Mouse (Mus musculus) CH12.LX (cell line): Measurements from ENCODE around the gene Map4k1. TPM values are rescaled to one million over a fixed set of nuclear protein-coding genes. Genes with fewer than 3 reads are reported as not detected.

ENCODE experiments used
- DNase-seq: peaks from one replicate; pipeline ENCODE4 v3.0.0-alpha.2; 2013; ENCODE audit errors: extremely low read depth
- H3K27ac ChIP-seq: 2 replicates; pipeline ENCODE4 v1.5.1; 2012; ENCODE audit warnings: low read depth, mild to moderate bottlenecking, control low read depth, moderate library complexity; ENCODE audit not compliant: insufficient read depth
- H3K27me3 ChIP-seq: replicated peaks from 2 replicates; pipeline ENCODE3; 2012; ENCODE audit warnings: inconsistent platforms
- H3K36me3 ChIP-seq, 2 experiments: replicated peaks in 1 of 2; 2 replicates each; pipeline versions ENCODE3 to v1.6.1; 2012; ENCODE audit warnings: inconsistent platforms in 1 of 2, low read length in 1 of 2, mild to moderate bottlenecking in 1 of 2, mixed read lengths in 1 of 2, moderate library complexity in 1 of 2; ENCODE audit not compliant: control insufficient read depth in 1 of 2, insufficient read depth in 1 of 2
- H3K4me1 ChIP-seq, 2 experiments: 2 replicates each; pipeline ENCODE4 v1.6.1; 2012; ENCODE audit warnings: inconsistent platforms in 1 of 2, moderate library complexity in 1 of 2; ENCODE audit not compliant: insufficient read depth in 2 of 2, control insufficient read depth in 1 of 2
- H3K4me2 ChIP-seq: 2 replicates; pipeline ENCODE4 v1.6.1; 2012; ENCODE audit warnings: low read depth, mild to moderate bottlenecking, control low read depth; ENCODE audit not compliant: poor library complexity, insufficient read depth, severe bottlenecking
- H3K4me3 ChIP-seq, 3 experiments: fragments of 150-350 bp in 1 of 3; sonication (generic) in 1 of 3; replicated peaks in 1 of 3; 2 replicates each; pipeline versions ENCODE3 to v1.5.1; 2011 to 2012; ENCODE audit warnings: low read depth in 2 of 3, low read length in 2 of 3, mild to moderate bottlenecking in 2 of 3, moderate library complexity in 2 of 3, control low read depth in 1 of 3, improper control_type of control experiment in 1 of 3, inconsistent platforms in 1 of 3, mixed read lengths in 1 of 3; ENCODE audit not compliant: poor library complexity in 1 of 3
- H3K79me2 ChIP-seq: replicated peaks from 2 replicates; pipeline ENCODE4 v1.6.1; 2012; ENCODE audit warnings: mild to moderate bottlenecking, moderate library complexity; ENCODE audit not compliant: control insufficient read depth, poor library complexity, insufficient read depth, severe bottlenecking; ENCODE audit errors: extremely low read depth
- H3K9ac ChIP-seq: 2 replicates; pipeline ENCODE4 v1.6.1; 2012; ENCODE audit warnings: low read depth, mild to moderate bottlenecking, control low read depth, moderate library complexity; ENCODE audit not compliant: insufficient read depth
- H3K9me3 ChIP-seq: replicated peaks from 2 replicates; pipeline ENCODE3; 2012; ENCODE audit warnings: low read length, inconsistent platforms, mixed read lengths
- BHLHE40 ChIP-seq: IDR thresholded peaks from 2 replicates; pipeline ENCODE4 v1.6.1; 2011; ENCODE audit warnings: mild to moderate bottlenecking, low read depth, low read length, improper control_type of control experiment
- CHD2 ChIP-seq: IDR thresholded peaks from 2 replicates; pipeline ENCODE4 v1.6.1; 2011; ENCODE audit warnings: low read length, improper control_type of control experiment
- CTCF ChIP-seq, 2 experiments: IDR thresholded peaks in 1 of 2; conservative IDR thresholded peaks in 1 of 2; 2 replicates each; pipeline ENCODE4 v1.5.1; 2011 to 2012; ENCODE audit warnings: low read depth in 2 of 2, low read length in 2 of 2, improper control_type of control experiment in 1 of 2, inconsistent platforms in 1 of 2, mild to moderate bottlenecking in 1 of 2, moderate library complexity in 1 of 2
- E2F4 ChIP-seq: IDR thresholded peaks from 2 replicates; pipeline ENCODE4 v1.6.1; 2011; ENCODE audit warnings: low read depth, low read length, improper control_type of control experiment; ENCODE audit not compliant: insufficient replicate concordance
- GABPA ChIP-seq: IDR thresholded peaks from 2 replicates; pipeline ENCODE4 v1.6.1; 2012; ENCODE audit warnings: low read depth, low read length, improper control_type of control experiment, inconsistent platforms; ENCODE audit not compliant: insufficient replicate concordance
- IRF4 ChIP-seq: IDR thresholded peaks from 2 replicates; pipeline ENCODE4 v1.6.1; 2014; ENCODE audit warnings: low read depth, mild to moderate bottlenecking, inconsistent platforms, low read length, improper control_type of control experiment
- JUND ChIP-seq: conservative IDR thresholded peaks from 2 replicates; pipeline ENCODE4 v1.6.1; 2011; ENCODE audit warnings: low read depth, low read length, improper control_type of control experiment
- KAT2A ChIP-seq: IDR thresholded peaks from 2 replicates; pipeline ENCODE4 v1.6.1; 2012; ENCODE audit warnings: low read length, improper control_type of control experiment, inconsistent platforms; ENCODE audit not compliant: insufficient replicate concordance
- MAX ChIP-seq: IDR thresholded peaks from 2 replicates; pipeline ENCODE4 v1.6.1; 2011; ENCODE audit warnings: low read length, improper control_type of control experiment
- MYC ChIP-seq: IDR thresholded peaks from 2 replicates; pipeline ENCODE4 v1.6.1; 2011; ENCODE audit warnings: low read depth, mild to moderate bottlenecking, improper control_type of control experiment, low read length
- NRF1 ChIP-seq: IDR thresholded peaks from 2 replicates; pipeline ENCODE4 v1.6.1; 2014; ENCODE audit warnings: low read depth, mild to moderate bottlenecking, inconsistent platforms, low read length, improper control_type of control experiment, moderate library complexity
- RAD21 ChIP-seq: IDR thresholded peaks from 2 replicates; pipeline ENCODE4 v1.6.1; 2011; ENCODE audit warnings: low read depth, mild to moderate bottlenecking, low read length, improper control_type of control experiment, moderate library complexity
- RCOR1 ChIP-seq: conservative IDR thresholded peaks from 2 replicates; pipeline ENCODE4 v1.6.1; 2012; ENCODE audit warnings: low read depth, mild to moderate bottlenecking, inconsistent platforms, low read length, improper control_type of control experiment
- SMC3 ChIP-seq: IDR thresholded peaks from 2 replicates; pipeline ENCODE4 v1.6.1; 2011; ENCODE audit warnings: low read depth, low read length, improper control_type of control experiment
- USF1 ChIP-seq: IDR thresholded peaks from 2 replicates; pipeline ENCODE4 v1.6.1; 2014; ENCODE audit warnings: low read depth, mild to moderate bottlenecking, inconsistent platforms, low read length, improper control_type of control experiment
- USF2 ChIP-seq: conservative IDR thresholded peaks from 2 replicates; pipeline ENCODE4 v1.6.1; 2011; ENCODE audit warnings: low read depth, low read length, improper control_type of control experiment
- ZMIZ1 ChIP-seq: IDR thresholded peaks from 2 replicates; pipeline ENCODE4 v1.6.1; 2012; ENCODE audit warnings: low read depth, mild to moderate bottlenecking, inconsistent platforms, low read length, improper control_type of control experiment
- dilution Hi-C: fragments of 300-500 bp; cut with MboI; formaldehyde crosslinking; loops from 2 replicates; pipeline ENCODE4 v1.14.3; 2020; ENCODE audit warnings: low sequenced_read_pairs; ENCODE audit not compliant: extremely low pct_unique_long_range_greater_than_20kb, extremely low pct_ligation_motif_present
- in situ Hi-C: fragments of 300-500 bp; cut with MboI; formaldehyde crosslinking; loops from 3 replicates; pipeline ENCODE4 v1.14.3; 2019; ENCODE audit warnings: low sequenced_read_pairs, low pct_ligation_motif_present, low pct_unique_long_range_greater_than_20kb, mixed read lengths
- polyA plus RNA-seq: library from polyadenylated mRNA; unstranded; fragments of >175 nt; gene quantifications from 2 replicates; pipeline ENCODE4 v1.2.1, GENCODE M21; 2012; ENCODE audit warnings: low read depth; ENCODE audit not compliant: insufficient read length
- total RNA-seq, 2 experiments: library from RNA; depleted of rRNA; stranded (reverse); fragments of 300-350 nt in 1 of 2; fragments of >200 nt in 1 of 2; gene quantifications; 2 replicates each; pipeline ENCODE4 v1.2.3; 2012 to 2014

The Map4k1 gene
- total and polyA plus RNA-seq, 3 experiments, result 114 to 395 (median 183) TPM

- Histone ChIP-seq H3K4me3 (no peak overlapping the region), H3K4me2 (no peak overlapping the region), H3K27ac (no peak overlapping the region), H3K9me3 (no peaks in the 10 kb centered on the region), H3K4me1 (peaks cover 0 to 72% of the 10 kb centered on the region in 2 experiments; a peak in 2 of 4 replicates), H3K36me3 (peaks cover 0 to 77% of the 10 kb centered on the region in 2 experiments), H3K79me2 (peaks cover 38% of the 10 kb centered on the region), H3K9ac (no peak overlapping the region), H3K27me3 (no peaks in the 10 kb centered on the region)
- DNase-seq, result no peak
- in situ Hi-C loops (no loop called here), dilution Hi-C loops (no loop called here)
- TF ChIP-seq CTCF (conservative IDR thresholded peaks at IDR 0.05 in 1 of 2, IDR thresholded peaks at IDR 0.05 in 1 of 2; ENCODE audit: low read depth in 2 of 2, low read length in 2 of 2) (no peak), E2F4 (no peak), IRF4 (no peak), BHLHE40 (no peak), USF2 (no peak), ZMIZ1 (no peak), MYC (no peak), RCOR1 (no peak), GABPA (no peak), CHD2 (no peak), NRF1 (no peak), JUND (no peak), MAX (no peak), KAT2A (no peak), RAD21 (no peak), SMC3 (no peak)
These were observed 42.2 kb upstream of the Map4k1 start for GRCm38 (mm10) chr7:28939418-28940183.

- Histone ChIP-seq H3K4me1 (peaks cover under 1 to 80% of the 10 kb centered on the region in 2 experiments), H3K27ac (no peak overlapping the region), H3K27me3 (no peaks in the 10 kb centered on the region), H3K9me3 (no peaks in the 10 kb centered on the region), H3K9ac (no peak overlapping the region), H3K4me3 (no peak overlapping the region), H3K4me2 (no peak overlapping the region), H3K36me3 (peaks cover 0 to 67% of the 10 kb centered on the region in 2 experiments), H3K79me2 (peaks cover 47% of the 10 kb centered on the region)
- TF ChIP-seq USF1, result no peak
- no peak for TF ChIP-seq BHLHE40
- no peak for DNase-seq
- in situ Hi-C loops (no loop called here), dilution Hi-C loops (no loop called here)
These were observed 40.7 kb upstream of the Map4k1 start for GRCm38 (mm10) chr7:28941129-28941528.
